Mouse (Mus musculus) hindlimb bud, embryonic 11.5 days (tissue): Measurements from ENCODE around the gene Grm4.

ENCODE experiments used
- DNase-seq: peaks from one replicate; pipeline ENCODE4 v3.0.0-alpha.2; 2012; ENCODE audit warnings: low read depth, low spot score; ENCODE audit errors: extremely low spot score

The Grm4 gene

DNA sequence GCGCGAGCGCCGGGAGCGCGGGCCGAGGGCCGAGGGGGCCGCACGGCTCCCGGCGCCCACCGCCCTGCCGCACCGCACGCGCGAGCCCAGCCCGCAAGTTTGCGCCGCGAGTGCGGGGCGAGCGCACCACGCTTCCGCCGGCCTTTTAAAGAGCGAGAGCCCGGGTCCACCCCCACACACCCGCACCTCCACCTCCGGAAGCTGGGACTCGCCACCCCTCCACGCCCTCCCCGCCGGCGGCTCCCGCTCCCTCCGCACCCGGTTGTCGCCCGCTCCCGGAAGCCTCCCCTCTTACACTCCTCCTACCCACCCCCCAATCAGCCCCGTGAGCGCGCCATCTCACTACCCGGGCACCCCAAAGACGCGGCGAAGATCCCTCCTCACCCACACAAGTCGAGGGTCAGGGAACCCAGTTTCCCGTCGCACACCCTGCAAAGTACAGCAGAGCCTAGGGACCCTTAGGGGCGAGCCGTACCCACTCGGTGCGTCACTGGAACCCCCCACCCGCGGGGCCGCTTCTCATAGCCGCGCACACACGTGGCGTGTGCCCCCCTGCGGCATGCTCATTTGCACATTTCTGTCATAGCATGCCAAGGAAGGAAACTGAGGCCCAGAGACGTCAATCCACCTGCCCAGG is 7.8 kb downstream of the Grm4 start:
- no peak for DNase-seq

GRCm38 (mm10) chr17:27512619-27513161 is 8.5 kb downstream of the Grm4 start:
- DNase-seq: no peak

- no peak for DNase-seq
These were observed 9.2 kb downstream of the Grm4 start for GRCm38 (mm10) chr17:27511865-27512618.

DNA sequence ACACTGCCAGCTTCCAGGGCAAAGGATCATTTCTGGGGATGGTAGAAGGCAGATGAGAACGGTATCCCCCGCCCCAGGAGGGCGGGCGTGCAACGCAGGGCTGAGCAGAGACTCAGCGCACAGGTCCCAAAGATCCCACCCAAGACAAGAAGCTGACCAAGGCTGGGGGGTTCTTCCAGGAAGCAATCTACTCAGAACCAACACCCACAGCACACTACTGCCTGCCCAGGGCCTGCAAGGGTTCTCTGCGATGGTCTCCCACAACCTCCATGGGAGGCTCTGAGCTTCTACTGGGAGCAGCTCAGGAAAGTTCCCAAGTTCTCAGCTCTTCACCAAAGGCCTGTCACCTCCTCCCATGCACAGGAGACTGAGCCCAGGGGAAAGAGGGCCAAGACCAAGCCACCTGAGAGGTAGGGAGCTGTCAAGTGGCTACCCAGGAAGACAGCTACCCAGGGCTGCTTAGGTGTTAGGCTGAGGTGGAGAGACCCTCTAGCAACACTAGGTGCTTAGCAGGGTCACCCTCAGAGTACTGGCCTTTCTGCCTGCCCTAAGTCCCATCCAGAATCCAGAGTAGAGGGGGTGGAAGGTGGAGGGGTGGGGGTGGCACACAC is 10.0 kb downstream of the Grm4 start:
- DNase-seq: no peak

DNA sequence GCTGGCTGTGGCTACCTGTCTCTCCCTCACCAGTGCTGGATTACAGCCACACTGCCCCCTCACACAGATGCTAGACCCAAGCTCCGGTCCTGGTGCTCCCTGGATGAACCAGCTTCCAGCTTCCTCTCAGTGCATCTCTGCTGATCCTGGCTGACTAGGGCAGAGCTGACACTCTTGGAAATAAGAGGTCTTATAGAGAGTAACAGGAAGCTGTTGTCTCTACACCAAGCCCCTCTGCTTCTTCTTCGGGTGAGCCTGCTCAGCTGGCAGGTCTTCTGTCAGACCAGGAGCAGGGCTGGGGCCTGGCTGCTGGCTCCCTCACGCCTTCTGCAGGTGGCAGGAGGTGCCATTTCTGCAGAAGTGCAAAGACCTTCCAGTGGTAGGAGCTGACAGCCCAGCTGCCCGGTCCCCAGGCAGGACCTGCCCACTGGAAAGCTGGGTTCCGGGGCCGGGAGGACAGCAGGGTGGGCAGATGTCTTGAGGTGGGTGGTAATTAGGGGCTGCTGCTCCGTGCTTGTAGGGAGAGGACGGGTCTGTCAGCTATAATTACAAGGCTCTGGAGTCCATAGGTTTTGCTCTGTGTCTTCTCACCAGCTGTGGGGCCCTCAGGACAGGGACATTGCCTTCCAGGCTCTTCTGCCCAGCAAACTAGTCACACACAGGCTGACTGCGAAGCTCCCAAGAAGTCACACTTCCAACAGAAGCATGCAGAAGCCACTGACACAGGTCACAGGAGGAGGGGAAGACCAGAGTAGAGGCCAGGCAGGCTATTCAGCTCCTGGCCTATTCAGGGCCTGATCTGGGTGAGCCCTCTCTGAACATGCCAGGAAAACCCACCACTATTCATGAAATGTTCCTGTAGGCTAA is 10.7 kb downstream of the Grm4 start:
- no peak for DNase-seq

- DNase-seq: no peak
These were observed 12.1 kb downstream of the Grm4 start for GRCm38 (mm10) chr17:27509056-27509455.

DNA sequence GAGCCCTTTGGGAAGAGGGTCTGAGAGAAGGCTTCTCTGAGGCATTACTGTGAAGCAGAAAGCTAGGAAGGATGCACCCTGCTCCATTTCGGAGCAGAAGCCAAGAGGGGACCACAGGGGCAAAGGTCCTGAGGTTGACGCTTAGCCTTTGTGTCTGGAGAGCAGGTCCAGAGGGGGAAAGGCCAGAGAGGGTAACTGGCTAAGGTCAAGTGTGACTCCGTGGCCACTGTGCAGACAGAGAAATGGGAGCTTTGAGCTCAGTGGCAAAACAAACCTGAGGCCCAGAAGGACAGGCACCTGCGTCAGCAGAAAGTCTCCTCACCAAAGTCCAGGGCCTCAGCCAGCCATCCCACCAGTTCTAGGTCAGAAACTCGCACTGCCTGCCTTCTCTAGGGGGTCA is 12.7 kb downstream of the Grm4 start:
- no peak for DNase-seq

DNA sequence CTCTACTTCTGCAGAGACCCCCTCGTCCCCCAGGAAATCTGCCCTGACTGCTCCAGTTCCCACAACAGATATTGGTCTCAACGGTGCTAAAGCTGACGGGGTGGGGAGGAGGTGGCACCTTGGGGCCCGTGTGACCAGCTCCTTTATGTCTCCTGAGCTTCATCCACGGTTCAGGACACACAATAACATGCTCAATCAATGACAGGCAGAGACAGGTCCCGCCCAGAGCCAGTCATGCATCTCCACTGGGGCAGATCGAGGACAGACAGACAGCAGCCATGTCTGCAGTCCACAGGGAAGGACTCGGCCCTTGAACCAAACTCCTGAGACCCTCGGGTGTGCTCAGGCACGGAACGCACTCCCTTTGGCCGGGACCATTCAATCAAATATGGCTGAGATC is 13.2 kb downstream of the Grm4 start:
- DNase-seq: no peak

GRCm38 (mm10) chr17:27507591-27507945 is 13.6 kb downstream of the Grm4 start:
- DNase-seq: no peak

- DNase-seq: no peak
These were observed 14.2 kb downstream of the Grm4 start for GRCm38 (mm10) chr17:27506871-27507590.

- DNase-seq: no peak
These were observed 14.8 kb downstream of the Grm4 start for GRCm38 (mm10) chr17:27506362-27506761.

DNA sequence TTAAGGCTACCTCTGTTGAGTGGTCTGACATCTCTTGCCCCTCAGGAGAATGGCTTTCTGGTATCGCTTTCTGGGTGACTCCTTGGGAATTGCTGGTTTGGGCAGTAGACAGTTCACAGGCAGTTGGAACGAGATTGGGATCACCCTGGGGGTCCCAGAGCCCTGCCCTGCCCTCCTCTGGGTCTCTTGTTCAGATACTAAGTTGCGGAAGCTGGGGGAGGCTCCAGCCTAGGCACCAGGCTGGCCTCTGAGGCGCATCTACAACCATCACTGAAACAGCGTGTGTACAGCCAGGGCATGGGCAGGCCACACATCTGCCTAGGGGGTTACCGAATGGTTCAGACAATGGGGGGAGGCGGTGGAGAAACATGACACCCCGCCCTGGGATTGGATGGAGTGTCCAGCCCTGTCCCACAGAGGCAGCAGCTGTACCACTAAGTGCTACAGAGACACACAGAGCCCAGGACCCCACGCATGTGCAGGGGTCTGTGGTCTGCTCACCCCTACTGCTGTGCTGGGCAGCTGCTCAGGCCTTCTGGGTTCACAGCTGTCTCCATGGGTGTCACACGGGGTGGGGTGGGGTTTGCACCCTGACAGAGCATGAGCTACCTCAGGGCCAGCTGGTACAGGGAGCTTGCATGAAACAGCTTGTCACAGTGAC is 15.9 kb downstream of the Grm4 start:
- no peak for DNase-seq

GRCm38 (mm10) chr17:27503869-27504268 is 17.3 kb downstream of the Grm4 start:
- no peak for DNase-seq

GRCm38 (mm10) chr17:27502736-27503445 is 18.3 kb downstream of the Grm4 start:
- no peak for DNase-seq

DNA sequence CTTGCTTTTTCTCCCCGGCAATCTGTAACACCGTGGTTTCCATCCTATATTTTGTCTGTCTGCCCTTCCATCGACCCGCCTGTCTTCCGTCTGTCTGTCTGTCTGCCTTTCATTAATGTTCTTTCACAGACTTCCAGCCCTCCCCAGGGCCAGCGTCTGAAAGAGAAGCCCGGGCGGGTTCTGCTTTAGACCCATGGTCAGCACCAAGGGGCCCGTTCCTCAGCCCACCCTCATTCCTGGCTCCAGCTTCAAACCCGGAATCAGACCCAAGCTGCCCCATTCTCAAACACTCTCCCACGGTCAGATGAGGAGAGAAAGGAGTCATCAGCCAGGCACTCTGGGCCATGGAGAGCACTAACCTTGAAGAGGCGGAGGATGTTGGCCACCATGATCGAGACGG is 18.9 kb downstream of the Grm4 start:
- DNase-seq: no peak

GRCm38 (mm10) chr17:27501331-27502251 is 19.6 kb downstream of the Grm4 start:
- no peak for DNase-seq

DNA sequence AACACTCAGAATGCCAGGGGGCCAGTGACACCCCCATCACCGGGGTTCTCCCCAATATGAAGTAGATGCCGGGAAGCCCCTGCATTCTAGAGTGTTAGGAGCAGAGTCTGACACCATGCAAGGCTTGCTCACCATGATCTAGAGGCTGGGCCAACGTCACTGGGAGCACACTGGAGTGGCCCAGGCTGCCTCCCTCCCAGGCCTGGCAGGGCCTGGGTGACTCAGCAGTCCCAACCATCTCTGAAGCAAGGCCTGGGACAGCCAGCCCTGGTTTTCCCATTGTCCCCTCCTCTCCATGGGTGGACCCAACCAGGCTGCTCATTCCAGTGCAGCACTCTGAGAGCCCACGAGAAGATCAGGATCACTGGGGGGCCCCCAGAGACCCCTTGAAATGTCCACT is 20.4 kb downstream of the Grm4 start:
- DNase-seq: no peak

DNA sequence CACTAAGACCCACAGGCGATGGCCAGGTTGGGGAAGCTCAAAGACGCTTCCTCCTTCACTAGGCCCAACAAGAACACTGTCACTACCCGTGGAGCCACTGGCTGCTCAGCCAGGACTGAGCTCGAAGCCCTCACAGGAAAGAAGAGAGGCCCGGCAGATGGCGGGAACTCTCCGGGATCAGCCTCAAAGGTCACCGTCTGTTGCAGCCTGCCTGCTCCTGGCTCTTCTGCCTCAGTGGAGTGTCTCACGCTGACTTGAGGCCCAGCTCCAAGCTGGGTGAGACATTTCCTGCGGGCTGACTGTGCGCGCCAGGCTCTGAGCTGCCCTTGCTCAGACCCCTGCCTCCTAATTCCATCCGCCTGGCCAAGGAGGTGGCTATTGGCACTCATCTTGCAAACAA is 22.1 kb downstream of the Grm4 start:
- no peak for DNase-seq
